Mouse (Mus musculus) embryonic facial prominence, embryonic 10.5 days (tissue): ENCODE measurements around the gene Chd2. TPM values are rescaled to one million over a fixed set of nuclear protein-coding genes. Genes with fewer than 3 reads are reported as not detected.
A peak's percentile ranks its signal among the peaks of the same experiment; 100 is the strongest.

ENCODE experiments used
- DNase-seq: peaks from one replicate; pipeline ENCODE4 v3.0.0-alpha.2; 2017; ENCODE audit warnings: low spot score
- H3K27ac ChIP-seq: fragments of 300-500 bp; sonication (generic); replicated peaks from 2 replicates; pipeline ENCODE4 v1.5.1; 2016; ENCODE audit warnings: mild to moderate bottlenecking
- H3K27me3 ChIP-seq: fragments of 300-500 bp; sonication (generic); replicated peaks from 2 replicates; pipeline ENCODE4 v1.6.1; 2016; ENCODE audit warnings: low read depth, mild to moderate bottlenecking; ENCODE audit not compliant: poor library complexity, severe bottlenecking
- H3K36me3 ChIP-seq: fragments of 300-500 bp; sonication (generic); replicated peaks from 2 replicates; pipeline ENCODE4 v1.6.1; 2016; ENCODE audit warnings: mild to moderate bottlenecking, moderate library complexity
- H3K4me1 ChIP-seq: fragments of 300-500 bp; sonication (generic); 2 replicates; pipeline ENCODE4 v1.6.1; 2016
- H3K4me3 ChIP-seq: fragments of 300-500 bp; sonication (generic); 2 replicates; pipeline ENCODE4 v1.5.1; 2016; ENCODE audit warnings: mild to moderate bottlenecking, moderate library complexity
- H3K9me3 ChIP-seq: fragments of 300-500 bp; sonication (generic); 2 replicates; pipeline ENCODE4 v1.6.1; 2016; ENCODE audit warnings: mild to moderate bottlenecking
- WGBS: fragments of 180-500 bp; shearing (Covaris S2); methylation state at CpG from one replicate; pipeline ENCODE4 v1.1.7; 2016; 5-methylcytosine and 5-hydroxymethylcytosine counted together
- polyA plus RNA-seq: library from polyadenylated mRNA; unstranded; fragments of >200 nt; fragmentation: Nextera tagmentation; extraction: Ambion mirVana; gene quantifications from 2 replicates; pipeline ENCODE4 v1.2.1, GENCODE M21; 2016

Gene Chd2
- polyA plus RNA-seq, 1 experiment from 2014 or later, result 54.8 TPM

GRCm38 (mm10) chr7:73399501-73400044 is 142.1 kb downstream of the Chd2 start:
- DNase-seq, result peak; percentile 84
- peaks cover 57% of the 10 kb centered on the region for H3K36me3 ChIP-seq
- H3K27me3 ChIP-seq, result peaks cover 17% of the 10 kb centered on the region; the same call in 1 of the 2 replicates
- peak overlapping the region; percentile 51 for H3K4me3 ChIP-seq
- 1% methylated on average over 19 of the region's 19 CpGs for WGBS
- H3K27ac ChIP-seq, result peak overlapping the region; percentile 69
- peaks cover 89% of the 10 kb centered on the region for H3K4me1 ChIP-seq
- H3K9me3 ChIP-seq, result no peaks in the 10 kb centered on the region

- H3K27ac ChIP-seq, result peak overlapping the region; percentile 69
- 8% methylated on average over 19 of the region's 19 CpGs for WGBS
- peak overlapping the region; percentile 51 for H3K4me3 ChIP-seq
- H3K36me3 ChIP-seq, result peaks cover 57% of the 10 kb centered on the region
- H3K9me3 ChIP-seq, result no peaks in the 10 kb centered on the region
- DNase-seq, result no peak
- H3K4me1 ChIP-seq, result peaks cover 94% of the 10 kb centered on the region
- H3K27me3 ChIP-seq, result peaks cover 17% of the 10 kb centered on the region; the same call in 1 of the 2 replicates
Observed at GRCm38 (mm10) chr7:73398806-73399442, 142.7 kb downstream of the Chd2 start.

- peak; percentile 64 for DNase-seq
- peak overlapping the region; percentile 69; the same call in 1 of the 2 replicates for H3K27ac ChIP-seq
- H3K27me3 ChIP-seq, result peaks cover 17% of the 10 kb centered on the region; the same call in 1 of the 2 replicates
- peaks cover 53% of the 10 kb centered on the region for H3K36me3 ChIP-seq
- H3K9me3 ChIP-seq, result no peaks in the 10 kb centered on the region
- peak overlapping the region; percentile 51 for H3K4me3 ChIP-seq
- peaks cover 94% of the 10 kb centered on the region for H3K4me1 ChIP-seq
- WGBS, result 7% methylated on average over 11 of the region's 11 CpGs
Observed at GRCm38 (mm10) chr7:73398319-73398718, 143.3 kb downstream of the Chd2 start.

GRCm38 (mm10) chr7:73394013-73394409 is 147.6 kb downstream of the Chd2 start:
- 56% methylated on average over 4 of the region's 4 CpGs for WGBS
- peaks cover 42% of the 10 kb centered on the region for H3K36me3 ChIP-seq
- peaks cover 11% of the 10 kb centered on the region; the same call in 1 of the 2 replicates for H3K27me3 ChIP-seq
- H3K4me3 ChIP-seq, result peak overlapping the region; percentile 93
- no peak for DNase-seq
- no peaks in the 10 kb centered on the region for H3K9me3 ChIP-seq
- peak overlapping the region; percentile 98 for H3K27ac ChIP-seq
- H3K4me1 ChIP-seq, result peaks cover 87% of the 10 kb centered on the region

GRCm38 (mm10) chr7:73393307-73394012 is 148.2 kb downstream of the Chd2 start:
- Histone ChIP-seq H3K4me3 (peak overlapping the region; percentile 93), H3K36me3 (peaks cover 44% of the 10 kb centered on the region), H3K4me1 (peaks cover 81% of the 10 kb centered on the region), H3K27me3 (peaks cover 11% of the 10 kb centered on the region; the same call in 1 of the 2 replicates), H3K27ac (peak overlapping the region; percentile 98), H3K9me3 (no peaks in the 10 kb centered on the region)
- WGBS, result 30% methylated on average over 9 of the region's 9 CpGs
- DNase-seq, result peak; percentile 53

- H3K36me3 ChIP-seq, result peaks cover 44% of the 10 kb centered on the region
- WGBS, result under 1% methylated on average over 9 of the region's 9 CpGs
Observed at GRCm38 (mm10) chr7:73392359-73392758, 149.3 kb downstream of the Chd2 start.

GRCm38 (mm10) chr7:73391518-73392321 is 149.9 kb downstream of the Chd2 start:
- Histone ChIP-seq H3K27me3 (0 out of 2 replicates have a peak, but pooled peaks cover 4% of the 10 kb centered on the region), H3K27ac (peak overlapping the region; percentile 98), H3K36me3 (peaks cover 42% of the 10 kb centered on the region), H3K4me1 (peaks cover 68% of the 10 kb centered on the region), H3K4me3 (peak overlapping the region; percentile 93), H3K9me3 (no peaks in the 10 kb centered on the region)
- peak; percentile 81 for DNase-seq
- under 1% methylated on average over 39 of the region's 39 CpGs for WGBS

More at GRCm38 (mm10) chr7:73392359-73392758, 149.3 kb downstream of the Chd2 start:
- Histone ChIP-seq H3K27ac (peak overlapping the region; percentile 98), H3K27me3 (peaks cover 4% of the 10 kb centered on the region; the same call in 1 of the 2 replicates), H3K4me1 (peaks cover 70% of the 10 kb centered on the region), H3K9me3 (no peaks in the 10 kb centered on the region), H3K4me3 (peak overlapping the region; percentile 93)
- DNase-seq, result peak; percentile 65

GRCm38 (mm10) chr7:73391002-73391517 is 150.6 kb downstream of the Chd2 start:
- Histone ChIP-seq H3K4me1 (peaks cover 66% of the 10 kb centered on the region), H3K36me3 (peaks cover 35% of the 10 kb centered on the region), H3K4me3 (peak overlapping the region; percentile 93), H3K27ac (peak overlapping the region; percentile 98), H3K9me3 (no peaks in the 10 kb centered on the region), H3K27me3 (0 out of 2 replicates have a peak, but pooled peaks cover 4% of the 10 kb centered on the region)
- peak; percentile 96 for DNase-seq
- under 1% methylated on average over 42 of the region's 42 CpGs for WGBS

- DNase-seq, result no peak
- 0 out of 2 replicates have a peak, but pooled peaks cover 4% of the 10 kb centered on the region for H3K27me3 ChIP-seq
- H3K36me3 ChIP-seq, result peaks cover 30% of the 10 kb centered on the region
- H3K4me3 ChIP-seq, result peak overlapping the region; percentile 93
- WGBS, result under 1% methylated on average over 18 of the region's 18 CpGs
- peak overlapping the region; percentile 98 for H3K27ac ChIP-seq
- no peaks in the 10 kb centered on the region for H3K9me3 ChIP-seq
- peaks cover 63% of the 10 kb centered on the region for H3K4me1 ChIP-seq
Observed at GRCm38 (mm10) chr7:73390426-73391001, 151.1 kb downstream of the Chd2 start.

- WGBS, result under 1% methylated on average over 15 of the region's 15 CpGs
- Histone ChIP-seq H3K27ac (peak overlapping the region; percentile 98), H3K36me3 (peaks cover 24% of the 10 kb centered on the region), H3K4me1 (peaks cover 56% of the 10 kb centered on the region), H3K4me3 (peak overlapping the region; percentile 93), H3K9me3 (no peaks in the 10 kb centered on the region), H3K27me3 (0 out of 2 replicates have a peak, but pooled peaks cover 4% of the 10 kb centered on the region)
- DNase-seq, result peak; percentile 82
Observed at GRCm38 (mm10) chr7:73389871-73390294, 151.7 kb downstream of the Chd2 start.

GRCm38 (mm10) chr7:73389419-73389818 is 152.2 kb downstream of the Chd2 start:
- no peak for DNase-seq
- Histone ChIP-seq H3K4me1 (peaks cover 52% of the 10 kb centered on the region), H3K36me3 (peaks cover 19% of the 10 kb centered on the region), H3K27me3 (0 out of 2 replicates have a peak, but pooled peaks cover 4% of the 10 kb centered on the region), H3K9me3 (no peaks in the 10 kb centered on the region), H3K27ac (peak overlapping the region; percentile 98; the same call in 1 of the 2 replicates), H3K4me3 (peak overlapping the region; percentile 93)
- WGBS, result 6% methylated on average over 9 of the region's 9 CpGs
